Mouse (Mus musculus): ENCODE results near the gene Nup210.
"Not testable (repeated sequence)": the region's sequence is repeated elsewhere in the genome, so short reads cannot be mapped to it uniquely, and the experiment has no call there.

Nup210 gene

GRCm38 (mm10) chr6:91145572-91145971, 28.9 kb upstream of the Nup210 start:
- in situ Hi-C loops (cut with MboI, MseI), result no loop called here

DNA sequence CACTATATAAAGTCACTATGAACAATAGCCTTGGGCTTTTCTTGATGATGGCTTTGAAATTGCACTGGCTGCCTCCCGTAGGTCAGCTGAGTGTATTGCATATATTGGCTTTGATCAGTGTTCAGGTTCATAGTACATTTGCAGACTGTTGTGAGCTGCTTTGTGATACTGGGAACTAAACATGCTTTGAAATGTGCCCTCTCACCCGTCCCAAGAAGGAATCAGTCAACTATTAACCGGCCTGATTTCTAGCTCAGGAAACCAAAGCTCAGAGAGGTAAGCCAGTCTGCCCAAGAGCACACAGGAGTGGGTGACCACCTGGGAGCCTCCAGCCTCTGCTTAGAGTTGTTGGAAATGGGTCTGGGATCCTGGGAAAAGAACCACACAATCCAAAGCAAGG, 28.4 kb upstream of the Nup210 start:
- in situ Hi-C loops (cut with MboI, MseI), result no loop called here

DNA sequence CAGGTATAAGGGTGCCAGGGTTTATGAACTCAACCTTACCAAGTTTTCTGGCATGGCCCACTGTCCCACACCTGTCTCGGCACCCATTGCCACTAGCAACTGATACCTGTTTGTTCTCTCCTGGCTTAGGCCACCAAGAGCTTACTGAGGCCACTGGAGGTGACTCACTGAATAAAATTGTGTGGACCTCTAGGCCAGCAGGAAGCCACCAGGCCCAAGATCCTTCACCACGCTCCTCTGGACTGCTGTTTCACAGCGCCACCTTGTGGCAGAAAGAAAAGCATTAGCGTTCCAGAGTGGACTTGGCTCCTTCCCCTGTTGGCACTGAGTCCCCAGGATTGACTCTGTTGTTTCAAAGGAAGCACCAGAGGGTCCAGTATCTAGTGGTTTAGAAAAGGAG, 23.2 kb upstream of the Nup210 start:
- in situ Hi-C loops (cut with MboI, MseI), result loop anchor here (5.0 kb wide), 2 partner anchors 48 to 318 kb away; no protein-coding TSS in a partner anchor

- in situ Hi-C loops (cut with MboI, MseI), result loop anchor here in 1 of 2 experiments (5.0 kb wide), 1 partner anchor 45 kb away; no protein-coding TSS in a partner anchor
These were observed 20.8 kb upstream of the Nup210 start for GRCm38 (mm10) chr6:91137343-91137956.

DNA sequence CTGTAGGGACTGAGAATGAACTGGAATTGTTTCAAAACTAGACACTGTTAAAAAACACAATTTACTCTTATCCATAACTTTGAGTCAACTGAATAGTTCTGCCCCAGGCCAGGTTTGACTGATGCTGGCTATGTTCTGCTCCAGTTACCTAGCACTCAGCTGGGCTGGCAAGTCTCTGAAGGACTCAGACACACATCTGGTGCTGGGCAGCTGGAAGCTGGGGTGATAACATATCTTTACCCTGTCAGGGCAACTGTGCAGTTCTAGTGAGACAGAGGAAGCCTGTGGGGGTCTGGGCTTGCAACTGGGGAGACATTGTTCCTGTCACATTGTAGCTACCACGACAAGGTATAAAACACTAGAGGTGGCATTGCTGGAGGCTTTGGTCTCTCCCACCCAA, 14.2 kb upstream of the Nup210 start:
- in situ Hi-C loops (cut with MboI, MseI), result no loop called here

- in situ Hi-C loops (cut with MboI, MseI), result no loop called here
These were observed 12.4 kb upstream of the Nup210 start for GRCm38 (mm10) chr6:91128996-91129395.

GRCm38 (mm10) chr6:91125228-91125585, 8.6 kb upstream of the Nup210 start:
- in situ Hi-C loops (cut with MboI, MseI), result no loop called here

GRCm38 (mm10) chr6:91124286-91125227, 7.9 kb upstream of the Nup210 start:
- in situ Hi-C loops (cut with MboI, MseI), result no loop called here

GRCm38 (mm10) chr6:91123453-91123852, 6.8 kb upstream of the Nup210 start:
- in situ Hi-C loops (cut with MboI, MseI), result no loop called here

DNA sequence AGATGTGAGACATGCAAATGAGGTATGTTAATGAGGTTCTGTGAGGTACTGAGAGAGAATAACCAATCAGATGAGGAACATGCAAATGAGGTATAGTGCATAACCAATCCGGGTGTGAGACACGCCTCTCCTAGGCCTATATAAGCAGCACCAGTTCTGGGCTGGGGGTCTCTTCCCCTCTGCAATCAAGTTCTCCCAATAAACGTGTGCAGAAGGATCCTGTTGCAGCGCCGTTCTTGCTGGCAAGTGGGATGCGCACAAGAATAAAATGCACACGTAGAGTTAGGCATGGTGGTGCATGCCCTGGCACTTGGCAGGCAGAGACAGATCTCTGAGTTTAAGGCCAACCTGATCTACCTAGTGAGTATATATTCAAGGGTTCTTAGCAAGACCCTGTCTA, 4.5 kb upstream of the Nup210 start:
- in situ Hi-C loops (cut with MboI, MseI), result not testable (repeated sequence)

DNA sequence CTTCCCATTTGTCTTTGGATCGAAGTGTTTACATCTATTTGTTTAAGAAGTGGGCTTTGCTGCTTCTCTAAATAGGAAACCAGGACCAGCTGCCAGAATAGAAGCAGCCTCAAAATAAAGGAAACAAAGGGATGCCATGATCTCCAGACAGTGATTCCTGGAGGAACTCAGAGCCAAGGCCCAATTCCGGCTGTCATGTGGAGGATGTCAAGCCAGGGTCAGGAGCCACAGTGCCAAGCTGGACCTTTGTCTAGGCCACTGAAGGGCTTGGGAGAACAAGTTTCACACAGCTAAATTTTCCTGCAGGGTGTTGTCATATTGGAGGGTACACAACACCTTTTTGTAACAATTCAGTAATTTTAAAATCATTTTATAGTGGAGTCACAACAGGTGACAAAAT, 3.6 kb upstream of the Nup210 start:
- in situ Hi-C loops (cut with MboI, MseI), result no loop called here

DNA sequence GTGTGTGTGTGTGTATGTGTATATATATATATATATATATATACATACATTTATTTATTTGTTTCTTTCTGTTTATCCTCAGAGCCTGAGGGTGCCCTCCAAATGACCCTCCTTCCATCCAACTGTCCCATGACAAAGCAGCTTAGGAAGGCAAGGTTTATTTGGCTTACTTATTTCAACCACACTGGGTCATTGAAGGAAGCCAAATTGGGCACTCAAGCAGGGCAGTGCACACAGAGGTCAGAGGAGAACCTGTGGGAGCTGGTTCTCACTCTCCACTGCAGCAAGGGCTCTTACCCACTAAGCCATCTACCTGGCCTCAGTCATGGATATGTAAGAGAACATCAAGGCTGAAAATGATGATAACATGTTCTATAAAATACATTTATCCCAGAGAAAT, 1.9 kb upstream of the Nup210 start:
- in situ Hi-C loops (cut with MboI, MseI), result loop anchor here (10.0 kb wide), 2 partner anchors 566 to 586 kb away; partner anchors contain the start of gene Slc6a6 (in 1 of the 2)

GRCm38 (mm10) chr6:91117149-91117548, 520 bp upstream of the Nup210 start:
- in situ Hi-C loops (cut with MboI, MseI), result loop anchor here (10.0 kb wide), 2 partner anchors 568 to 588 kb away; partner anchors contain the start of gene Slc6a6 (in 1 of the 2)

DNA sequence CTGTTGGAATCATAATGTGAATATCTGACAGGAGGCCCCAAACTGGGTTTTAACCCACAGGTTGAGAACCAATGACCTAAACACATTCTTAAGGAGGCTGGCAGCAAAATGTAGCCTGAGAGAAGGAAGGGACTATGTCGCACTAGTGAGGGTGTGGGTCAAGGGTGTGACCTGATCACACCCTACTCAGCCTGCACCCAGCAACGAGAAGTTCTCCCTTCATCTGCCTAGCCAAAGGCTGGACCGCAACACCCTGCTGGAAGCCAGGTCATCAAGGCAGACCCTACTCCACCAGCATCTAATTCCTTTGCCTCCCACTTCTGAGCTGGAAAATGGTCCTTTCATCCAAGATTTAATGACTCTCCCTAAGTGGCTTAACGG, 776 bp downstream of the Nup210 start:
- in situ Hi-C loops (cut with MboI, MseI), result loop anchor here (10.0 kb wide), 2 partner anchors 569 to 589 kb away; partner anchors contain the start of gene Slc6a6 (in 1 of the 2)

DNA sequence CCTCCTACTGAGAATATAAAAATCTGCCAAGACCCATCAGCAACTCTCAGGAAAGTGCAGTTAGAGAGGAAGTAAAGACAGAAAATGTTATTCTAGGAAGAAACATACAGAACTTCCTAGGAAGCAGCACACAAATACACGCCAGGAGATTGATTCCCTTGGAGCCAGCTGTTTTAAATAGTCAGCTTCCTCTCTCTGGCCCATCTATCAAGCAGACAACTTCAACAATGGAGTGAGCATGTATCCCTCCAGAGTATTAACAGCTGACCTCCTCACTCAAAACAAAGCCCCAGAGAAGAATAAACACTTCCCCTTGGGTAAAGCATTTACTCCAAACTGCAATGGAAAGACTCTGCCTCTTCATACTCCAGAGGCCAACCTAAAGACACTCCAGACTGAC, 1.5 kb downstream of the Nup210 start:
- in situ Hi-C loops (cut with MboI, MseI), result loop anchor here (10.0 kb wide), 2 partner anchors 570 to 590 kb away; partner anchors contain the start of gene Slc6a6 (in 1 of the 2)

- in situ Hi-C loops (cut with MboI, MseI), result loop anchor here (10.0 kb wide), 2 partner anchors 570 to 590 kb away; partner anchors contain the start of gene Slc6a6 (in 1 of the 2)
These were observed 1.9 kb downstream of the Nup210 start for GRCm38 (mm10) chr6:91114716-91115115.

DNA sequence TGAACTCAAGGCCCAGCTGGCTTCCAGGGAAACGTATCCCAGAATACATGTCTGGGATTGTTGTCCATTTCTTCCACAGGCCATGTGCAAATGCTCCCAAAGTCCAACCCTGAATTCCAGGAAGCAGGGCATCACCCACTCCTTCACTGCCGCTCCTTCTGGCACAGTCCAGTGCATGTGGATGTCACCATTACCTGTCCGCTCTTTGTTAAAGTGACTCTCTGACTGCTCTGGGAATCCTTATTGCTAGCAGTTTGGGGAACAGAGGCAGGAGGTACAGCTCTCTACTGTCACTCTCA, 4.7 kb downstream of the Nup210 start:
- in situ Hi-C loops (cut with MboI, MseI), result loop anchor here (10.0 kb wide), 2 partner anchors 573 to 593 kb away; partner anchors contain the start of gene Slc6a6 (in 1 of the 2)

DNA sequence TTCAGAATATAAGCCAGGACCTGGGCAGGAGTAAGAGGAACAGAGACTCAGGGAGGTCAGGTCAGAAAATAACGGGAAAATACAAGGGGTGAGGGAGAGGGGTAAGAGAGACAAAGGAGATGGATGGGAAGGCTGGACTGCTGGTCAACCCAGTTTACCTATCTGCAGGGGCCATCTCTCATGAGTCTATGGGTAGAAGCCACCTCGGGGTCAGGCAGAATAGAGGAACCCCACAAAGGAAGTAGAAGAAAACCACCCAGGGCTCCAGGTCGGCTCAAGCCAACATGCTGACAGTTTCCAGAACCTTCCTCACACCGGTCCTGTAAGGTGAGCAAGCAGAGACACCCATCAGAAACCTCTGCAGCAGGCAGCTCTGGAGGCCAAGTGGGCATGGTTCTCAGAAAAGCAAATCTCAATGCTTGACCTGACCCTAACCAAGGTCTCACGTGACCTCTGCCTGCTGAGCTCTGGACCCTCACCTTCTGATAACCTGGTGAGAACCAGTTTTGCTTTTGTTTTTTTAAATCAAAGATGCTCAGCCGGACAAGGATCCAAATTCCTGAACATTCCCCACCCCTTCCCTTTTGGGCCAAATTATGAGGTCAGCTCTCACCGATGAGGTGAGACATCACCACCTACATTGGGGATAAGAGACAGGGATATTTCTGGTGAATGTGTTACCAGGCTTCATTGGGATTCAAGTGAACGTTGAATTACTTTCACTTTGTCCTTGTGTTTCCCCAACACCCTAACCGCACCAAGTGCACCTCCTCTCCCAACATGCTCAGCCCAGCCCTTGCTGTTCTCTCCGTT, 5.3 kb downstream of the Nup210 start:
- in situ Hi-C loops (cut with MboI, MseI), result loop anchor here (10.0 kb wide), 2 partner anchors 573 to 593 kb away; partner anchors contain the start of gene Slc6a6 (in 1 of the 2)

DNA sequence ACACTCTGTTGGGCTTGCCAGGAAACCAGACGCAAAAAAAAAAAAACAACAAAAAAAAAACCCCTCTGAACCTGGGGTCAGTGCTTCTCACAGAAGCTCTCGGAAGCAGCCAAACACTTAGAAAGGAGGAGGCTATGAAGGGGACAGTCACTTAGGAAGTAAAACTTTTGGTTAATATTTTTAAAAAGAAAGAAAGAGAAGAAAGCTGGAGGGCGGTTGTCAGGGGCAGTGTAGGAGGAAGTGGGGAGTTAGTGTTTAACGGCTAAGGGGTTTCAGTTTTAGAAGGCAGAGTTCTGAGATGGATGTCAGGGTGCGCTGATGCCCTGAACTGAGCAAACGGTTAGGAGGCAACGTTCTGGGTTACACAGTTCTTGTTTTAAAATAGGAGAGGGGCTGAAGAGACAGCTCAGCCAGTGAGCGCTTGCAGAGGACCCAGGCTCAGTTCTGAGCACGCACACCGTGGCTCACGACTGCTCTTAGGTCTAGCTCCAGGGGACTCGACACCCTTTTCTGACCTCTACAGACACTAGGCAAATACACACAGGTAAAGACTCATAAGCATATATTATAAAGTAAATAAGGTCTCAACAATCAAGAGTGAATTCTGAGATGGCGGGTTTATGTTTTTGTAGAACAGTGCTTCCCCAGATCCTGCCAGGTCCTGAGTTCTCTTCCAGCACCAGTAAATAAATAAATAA, 6.2 kb downstream of the Nup210 start:
- in situ Hi-C loops (cut with MboI, MseI), result loop anchor here (10.0 kb wide), 2 partner anchors 574 to 594 kb away; partner anchors contain the start of gene Slc6a6 (in 1 of the 2)

- in situ Hi-C loops (cut with MboI, MseI), result no loop called here
These were observed 7.1 kb downstream of the Nup210 start for GRCm38 (mm10) chr6:91109489-91109888.

Measured in T-helper 17 cell (primary cell).